Mouse (Mus musculus) kidney, embryonic 14.5 days (tissue): ENCODE data around the gene Lman2. TPM values are rescaled to one million over a fixed set of nuclear protein-coding genes. Genes with fewer than 3 reads are reported as not detected.

ENCODE experiments used
- ATAC-seq: fragments of 200-750 bp; cut with Nextera tagmentation; 2 replicates; pipeline ENCODE4 v1.8.0; 2017; ENCODE audit warnings: moderate number of reproducible peaks, mild to moderate bottlenecking, moderate TSS enrichment, moderate library complexity; ENCODE audit not compliant: low FRiP score, low TSS enrichment
- H3K27ac ChIP-seq: fragments of 300-500 bp; sonication (generic); 2 replicates; pipeline ENCODE4 v1.5.1; 2014; ENCODE audit warnings: low read depth, mild to moderate bottlenecking, low read length, moderate library complexity, mixed read lengths
- H3K27me3 ChIP-seq: fragments of 300-500 bp; sonication (generic); 2 replicates; pipeline ENCODE4 v1.6.1; 2014; ENCODE audit warnings: mild to moderate bottlenecking, low read length; ENCODE audit not compliant: control insufficient read depth, insufficient read depth
- H3K36me3 ChIP-seq: fragments of 300-500 bp; sonication (generic); 2 replicates; pipeline ENCODE4 v1.6.1; 2014; ENCODE audit warnings: low read length, mixed read lengths; ENCODE audit not compliant: control insufficient read depth, insufficient read depth
- H3K4me1 ChIP-seq: fragments of 300-500 bp; sonication (generic); 2 replicates; pipeline ENCODE4 v1.6.1; 2014; ENCODE audit warnings: low read length, mixed read lengths; ENCODE audit not compliant: control insufficient read depth, insufficient read depth
- H3K4me2 ChIP-seq: fragments of 300-500 bp; sonication (generic); replicated peaks from 2 replicates; pipeline ENCODE4 v1.6.1; 2014; ENCODE audit warnings: low read depth, mild to moderate bottlenecking, low read length
- H3K4me3 ChIP-seq: fragments of 300-500 bp; sonication (generic); 2 replicates; pipeline ENCODE4 v1.5.1; 2014; ENCODE audit warnings: mild to moderate bottlenecking, low read length
- H3K9ac ChIP-seq: fragments of 300-500 bp; sonication (generic); 2 replicates; pipeline ENCODE4 v1.6.1; 2014; ENCODE audit warnings: low read depth, mild to moderate bottlenecking, low read length, moderate library complexity
- H3K9me3 ChIP-seq: fragments of 300-500 bp; sonication (generic); 2 replicates; pipeline ENCODE4 v1.6.1; 2016; ENCODE audit warnings: low read length; ENCODE audit not compliant: control insufficient read depth
- WGBS: fragments of 180-500 bp; shearing (Covaris S2); extraction: QIAGEN DNeasy Blood & Tissue Kit; methylation state at CpG from one replicate; pipeline ENCODE4 v1.1.7; 2014; 5-methylcytosine and 5-hydroxymethylcytosine counted together
- polyA plus RNA-seq: library from polyadenylated mRNA; unstranded; fragments of >200 nt; fragmentation: Nextera tagmentation; extraction: Ambion mirVana; gene quantifications from 2 replicates; pipeline ENCODE4 v1.2.1, GENCODE M21; 2014

The Lman2 gene
- polyA plus RNA-seq, 1 experiment from 2014 or later, result 108 TPM

- Histone ChIP-seq H3K4me3 (no peak overlapping the region), H3K27me3 (no peaks in the 10 kb centered on the region), H3K36me3 (no peaks in the 10 kb centered on the region), H3K4me1 (no peaks in the 10 kb centered on the region), H3K4me2 (no peak overlapping the region), H3K27ac (no peak overlapping the region), H3K9me3 (no peaks in the 10 kb centered on the region), H3K9ac (no peak overlapping the region)
- no peak for ATAC-seq
- WGBS, result 94% methylated on average over 1 of the region's 1 CpGs
These were observed 37.4 kb upstream of the Lman2 start for GRCm38 (mm10) chr13:55400039-55400346.

DNA sequence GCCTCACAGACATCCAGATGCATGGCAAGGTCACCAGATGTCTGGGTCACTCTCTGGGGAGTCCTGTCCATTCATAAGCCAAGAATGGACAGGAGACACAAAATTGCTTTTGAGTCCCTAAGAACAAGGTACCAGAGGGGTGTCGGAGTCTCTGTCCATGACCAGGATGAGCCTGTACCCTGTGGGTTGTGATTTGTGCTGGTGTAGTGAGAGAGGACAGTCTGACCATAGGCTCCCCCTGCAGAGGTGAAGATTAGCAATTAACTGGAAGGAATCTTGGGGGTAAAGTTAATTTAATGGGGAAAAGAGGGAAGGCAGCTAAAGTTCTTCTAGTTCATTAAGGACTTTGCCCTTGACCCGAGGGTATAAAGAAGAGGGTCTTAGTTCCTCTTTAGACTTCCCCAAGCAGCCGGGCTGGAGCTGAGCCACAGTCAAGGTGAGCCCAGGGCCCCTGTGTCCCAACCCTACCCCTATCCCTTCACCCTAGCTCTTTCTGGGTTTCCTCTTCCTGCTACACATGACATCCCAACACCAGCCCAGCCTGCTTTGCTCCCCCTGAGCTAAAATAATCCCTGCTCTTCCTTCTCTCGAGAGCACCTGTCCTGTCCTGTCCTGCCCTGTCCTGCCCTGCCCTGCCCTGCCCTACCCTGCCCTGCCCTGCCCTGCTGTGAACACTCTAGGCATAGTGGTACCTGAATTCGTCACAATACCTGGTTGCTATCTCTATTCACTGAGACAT, 36.9 kb upstream of the Lman2 start:
- Histone ChIP-seq H3K4me2 (no peak overlapping the region), H3K27ac (no peak overlapping the region), H3K27me3 (no peaks in the 10 kb centered on the region), H3K4me1 (no peaks in the 10 kb centered on the region), H3K9ac (no peak overlapping the region), H3K36me3 (no peaks in the 10 kb centered on the region), H3K4me3 (no peak overlapping the region), H3K9me3 (no peaks in the 10 kb centered on the region)
- ATAC-seq, result no peak
- WGBS, result 74% methylated on average over 5 of the region's 5 CpGs

- ATAC-seq, result no peak
- H3K27ac ChIP-seq, result no peak within 1 kb of the TSS
- H3K9ac ChIP-seq, result no peak within 1 kb of the TSS
- H3K9me3 ChIP-seq, result no peaks in the 10 kb centered on the region
- no peak within 1 kb of the TSS for H3K4me3 ChIP-seq
- H3K4me1 ChIP-seq, result no peaks in the 10 kb centered on the region
- no peaks in the 10 kb centered on the region for H3K36me3 ChIP-seq
- H3K4me2 ChIP-seq, result no peak within 1 kb of the TSS
- no peaks in the 10 kb centered on the region for H3K27me3 ChIP-seq
- 86% methylated on average over 1 of the region's 1 CpGs for WGBS
These were observed 35.5 kb upstream of the Lman2 start, which contains the start of gene Slc34a1 for GRCm38 (mm10) chr13:55398088-55398487. Gene Slc34a1 (plus strand): TSS chr13:55398187.

DNA sequence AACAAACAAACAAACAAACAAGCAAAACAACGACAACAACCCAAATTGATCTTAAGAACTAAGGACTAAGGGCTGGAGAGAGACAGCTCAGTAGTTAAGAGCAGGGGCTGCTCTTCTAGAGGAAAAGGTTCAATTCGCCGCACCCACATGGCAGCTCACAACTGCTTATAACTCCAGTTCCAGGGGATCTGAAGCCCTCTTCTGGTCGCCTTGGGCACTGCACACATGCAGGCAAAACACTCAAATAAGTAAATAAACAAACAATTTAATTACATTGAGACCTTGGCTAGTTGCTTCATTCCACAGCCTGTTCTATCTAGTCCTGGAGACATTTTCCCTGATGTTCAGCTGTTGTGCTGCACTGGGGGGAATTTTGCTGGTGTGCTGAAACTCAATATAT, 30.4 kb upstream of the Lman2 start:
- Histone ChIP-seq H3K27ac (no peak overlapping the region), H3K4me2 (no peak overlapping the region), H3K36me3 (no peaks in the 10 kb centered on the region), H3K4me3 (no peak overlapping the region), H3K4me1 (no peaks in the 10 kb centered on the region), H3K27me3 (no peaks in the 10 kb centered on the region), H3K9me3 (no peaks in the 10 kb centered on the region), H3K9ac (no peak overlapping the region)
- ATAC-seq, result no peak
- 72% methylated on average over 4 of the region's 4 CpGs for WGBS

- H3K4me2 ChIP-seq, result no peak overlapping the region
- 75% methylated on average over 1 of the region's 1 CpGs for WGBS
- no peak overlapping the region for H3K9ac ChIP-seq
- H3K27ac ChIP-seq, result no peak overlapping the region
- no peaks in the 10 kb centered on the region for H3K27me3 ChIP-seq
- H3K4me3 ChIP-seq, result no peak overlapping the region
- H3K36me3 ChIP-seq, result no peaks in the 10 kb centered on the region
- ATAC-seq, result 0 out of 2 replicates have a peak, but pooled peaks have one; percentile 24
- H3K4me1 ChIP-seq, result no peaks in the 10 kb centered on the region
- H3K9me3 ChIP-seq, result no peaks in the 10 kb centered on the region
These were observed 29.0 kb upstream of the Lman2 start for GRCm38 (mm10) chr13:55391626-55392029.

DNA sequence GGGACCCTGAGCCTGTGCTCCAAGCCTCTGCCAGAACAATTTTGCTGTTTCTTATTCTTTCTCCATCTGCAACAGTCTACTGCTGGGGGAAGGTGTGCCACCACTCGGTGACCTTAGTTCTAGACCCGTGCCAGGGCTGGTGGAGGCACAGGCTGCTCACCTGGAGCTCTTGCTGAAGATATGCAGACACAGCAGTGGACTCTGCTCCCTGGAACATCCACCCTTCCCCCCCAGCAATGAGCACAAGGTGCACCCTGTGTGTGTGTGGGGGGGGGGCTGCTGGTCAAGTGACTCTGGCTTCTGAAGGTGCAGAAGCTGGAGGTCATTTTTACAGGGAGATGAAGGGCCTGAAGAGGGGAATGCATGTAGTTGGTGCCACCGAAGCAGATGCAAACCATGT, 28.1 kb upstream of the Lman2 start:
- Histone ChIP-seq H3K9me3 (no peaks in the 10 kb centered on the region), H3K27ac (no peak overlapping the region; the same call in 1 of the 2 replicates), H3K27me3 (no peaks in the 10 kb centered on the region), H3K36me3 (no peaks in the 10 kb centered on the region), H3K4me3 (no peak overlapping the region), H3K4me2 (no peak overlapping the region), H3K4me1 (no peaks in the 10 kb centered on the region), H3K9ac (no peak overlapping the region)
- ATAC-seq, result no peak
- WGBS, result 79% methylated on average over 3 of the region's 3 CpGs

DNA sequence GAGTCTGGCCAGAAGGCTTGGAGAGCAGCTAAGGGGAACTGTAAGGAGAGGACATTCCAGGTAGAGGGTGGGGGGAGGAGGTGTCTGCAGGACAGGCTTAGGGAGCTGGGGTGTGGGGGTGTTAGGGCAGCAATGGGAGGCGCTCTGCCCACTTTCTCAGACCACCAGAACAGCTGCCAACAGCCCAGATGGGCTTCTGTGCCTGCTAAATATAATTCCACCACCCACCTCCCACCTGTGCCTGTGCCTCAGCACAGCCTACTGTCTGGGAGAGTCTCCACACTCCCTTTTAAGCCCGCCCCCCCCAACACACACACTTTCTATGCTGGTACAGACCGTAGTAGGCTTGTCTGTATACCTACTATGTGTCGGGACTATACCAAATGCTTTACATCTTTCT, 19.2 kb upstream of the Lman2 start:
- Histone ChIP-seq H3K36me3 (no peaks in the 10 kb centered on the region), H3K4me3 (no peak overlapping the region), H3K4me2 (no peak overlapping the region), H3K4me1 (no peaks in the 10 kb centered on the region), H3K27me3 (peaks cover 29% of the 10 kb centered on the region), H3K9me3 (no peaks in the 10 kb centered on the region), H3K9ac (no peak overlapping the region), H3K27ac (no peak overlapping the region)
- ATAC-seq, result no peak
- 68% methylated on average over 4 of the region's 4 CpGs for WGBS

GRCm38 (mm10) chr13:55378907-55379580, 16.5 kb upstream of the Lman2 start:
- WGBS, result 6% methylated on average over 32 of the region's 32 CpGs
- Histone ChIP-seq H3K36me3 (no peaks in the 10 kb centered on the region), H3K4me2 (peak overlapping the region; percentile 22), H3K4me3 (peak overlapping the region; percentile 8; the same call in 1 of the 2 replicates), H3K27ac (no peak overlapping the region), H3K9ac (no peak overlapping the region), H3K4me1 (no peaks in the 10 kb centered on the region), H3K9me3 (no peaks in the 10 kb centered on the region), H3K27me3 (peaks cover 29% of the 10 kb centered on the region)
- ATAC-seq, result peak; percentile 24; the same call in 1 of the 2 replicates

GRCm38 (mm10) chr13:55375877-55376276, 13.3 kb upstream of the Lman2 start:
- Histone ChIP-seq H3K9me3 (no peaks in the 10 kb centered on the region), H3K27ac (no peak overlapping the region), H3K9ac (no peak overlapping the region), H3K4me1 (no peaks in the 10 kb centered on the region), H3K4me3 (no peak overlapping the region), H3K4me2 (no peak overlapping the region), H3K27me3 (peaks cover 29% of the 10 kb centered on the region), H3K36me3 (no peaks in the 10 kb centered on the region)
- ATAC-seq, result no peak
- 70% methylated on average over 2 of the region's 2 CpGs for WGBS
